Mouse (Mus musculus) inflammation-experienced regulatory T-cells (primary cell): Measurements from ENCODE around the gene Chp1. TPM values are rescaled to one million over a fixed set of nuclear protein-coding genes. Genes with fewer than 3 reads are reported as not detected.

Experiments used
- polyA plus RNA-seq, 2 experiments: library from polyadenylated mRNA; unstranded; fragments of 100-300 nt; shearing (Covaris generic); gene quantifications; one replicate each; pipeline ENCODE4 v1.2.1; 2017

The Chp1 gene
- polyA plus RNA-seq = 10 to 100 TPM; 58.3 to 82.7 TPM

DNA sequence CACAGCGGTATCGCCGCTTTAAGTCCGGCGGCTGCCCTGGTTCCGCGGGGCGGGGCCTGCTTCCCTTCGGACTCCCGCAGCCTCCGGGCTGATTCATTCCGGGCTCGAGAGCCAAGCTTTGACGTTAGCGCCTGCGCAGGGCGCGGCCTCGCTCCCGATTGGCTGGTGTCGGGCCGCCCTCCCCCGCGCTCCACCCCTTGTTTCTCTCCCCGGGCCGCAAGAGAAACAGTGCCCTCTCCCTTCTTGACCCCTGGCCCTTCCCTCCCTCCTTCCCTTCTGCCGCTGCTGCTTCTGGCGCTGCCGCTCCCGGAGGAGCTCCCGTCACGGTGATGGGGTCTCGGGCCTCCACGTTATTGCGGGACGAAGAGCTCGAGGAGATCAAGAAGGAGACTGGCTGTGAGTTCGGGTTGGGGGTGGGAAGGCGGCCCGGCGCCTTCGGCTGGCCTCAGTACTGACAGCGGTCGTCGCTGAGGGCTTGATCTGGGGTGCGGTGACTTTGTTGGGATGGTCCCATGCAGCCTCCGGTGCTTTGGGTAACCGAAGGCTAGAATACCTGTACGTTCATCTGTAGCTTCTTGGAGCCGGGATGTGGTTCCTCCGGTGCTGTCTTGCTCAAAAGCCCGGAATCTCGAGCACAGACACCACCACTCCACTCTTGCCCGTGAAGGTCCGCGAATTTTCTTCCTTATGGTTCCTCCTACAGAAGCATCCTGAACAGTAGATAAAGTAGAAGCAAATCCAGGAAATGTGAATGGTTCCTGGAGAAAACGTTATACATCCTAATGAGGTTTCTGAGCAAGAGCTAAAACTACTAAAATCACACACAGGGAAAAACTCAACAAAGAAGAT lies at the start of gene Chp1, which contains the start of gene Exd1:
Gene Chp1 (plus strand): TSS at position 176 of the 849 bp plus-strand sequence.
Gene Exd1 (minus strand): TSS at position 106 of the 849 bp plus-strand sequence.

GRCm38 (mm10) chr2:119618199-119618982 lies 70.9 kb downstream of the Chp1 start, which contains the start of the genes Nusap1 and Oip5:
Nusap1 (plus strand) TSS chr2:119618298.
Oip5 (minus strand) TSS chr2:119618469.

Other genes starting within 250 kb of the Chp1 start
- gene Dll4, start 221.9 kb upstream of the Chp1 start, polyA plus RNA-seq = not detected
- gene Chac1, start 196.5 kb upstream of the Chp1 start, polyA plus RNA-seq = 1 to 10 TPM in 1 of 2 experiments, under 1 TPM in 1; 0.29 to 1.9 TPM
- 1 to 10 TPM; 4.4 to 6.2 TPM for gene Ino80, start 70.0 kb upstream of the Chp1 start, polyA plus RNA-seq
- gene Exd1, start 70 bp upstream of the Chp1 start, polyA plus RNA-seq = 1 to 10 TPM in 1 of 2 experiments, under 1 TPM in 1; 0.02 to 1.3 TPM
- gene Nusap1, start 70.6 kb downstream of the Chp1 start, polyA plus RNA-seq = 1 to 10 TPM in 1 of 2 experiments, not detected in 1; 1.9 TPM
- gene Oip5, start 70.8 kb downstream of the Chp1 start, polyA plus RNA-seq = 1 to 10 TPM; 2.0 to 2.6 TPM
- 10 to 100 TPM; 29.0 to 30.9 TPM for gene Ndufaf1, start 115.1 kb downstream of the Chp1 start, polyA plus RNA-seq
- 10 to 100 TPM; 56.4 to 67.5 TPM for gene Rtf1, start 127.4 kb downstream of the Chp1 start, polyA plus RNA-seq
- under 1 TPM; 0.16 to 0.84 TPM for gene Itpka, start 194.6 kb downstream of the Chp1 start, polyA plus RNA-seq
- 1 to 10 TPM in 1 of 2 experiments, under 1 TPM in 1; 0.58 to 1.4 TPM for gene Ltk, start 212.7 kb downstream of the Chp1 start, polyA plus RNA-seq
- 10 to 100 TPM; 26.4 to 34.6 TPM for gene Rpap1, start 239.8 kb downstream of the Chp1 start, polyA plus RNA-seq